Mouse (Mus musculus) embryo, embryonic 10 days (tissue): ENCODE measurements at regions not wholly inside any gene's neighbourhood (a gene's known extent, or its start where the extent isn't known, plus 50 kb on each side); places are given as distances from the start of the nearest gene placed in this dataset.

Experiments used
- DNase-seq: peaks from one replicate; pipeline ENCODE4 v3.0.0-alpha.2; 2015; ENCODE audit warnings: low spot score

GRCm38 (mm10) chr4:48725660-48726348 is 62.5 kb downstream of the Cavin4 start:
- DNase-seq, result peak; percentile 63

- no peak for DNase-seq
Measured at GRCm38 (mm10) chr4:48726349-48726835, 63.1 kb downstream of the Cavin4 start.

- no peak for DNase-seq
Measured at GRCm38 (mm10) chr4:48734854-48735564, 71.7 kb downstream of the Cavin4 start.

- no peak for DNase-seq
Measured at GRCm38 (mm10) chr4:48746237-48746636, 82.9 kb downstream of the Cavin4 start.

- DNase-seq, result no peak
Measured at GRCm38 (mm10) chr4:48749566-48749965, 86.3 kb downstream of the Cavin4 start.

GRCm38 (mm10) chr4:48750087-48750486 is 86.8 kb downstream of the Cavin4 start:
- DNase-seq, result no peak

GRCm38 (mm10) chr4:48754466-48755171 is 91.3 kb downstream of the Cavin4 start:
- peak; percentile 20 for DNase-seq

DNA sequence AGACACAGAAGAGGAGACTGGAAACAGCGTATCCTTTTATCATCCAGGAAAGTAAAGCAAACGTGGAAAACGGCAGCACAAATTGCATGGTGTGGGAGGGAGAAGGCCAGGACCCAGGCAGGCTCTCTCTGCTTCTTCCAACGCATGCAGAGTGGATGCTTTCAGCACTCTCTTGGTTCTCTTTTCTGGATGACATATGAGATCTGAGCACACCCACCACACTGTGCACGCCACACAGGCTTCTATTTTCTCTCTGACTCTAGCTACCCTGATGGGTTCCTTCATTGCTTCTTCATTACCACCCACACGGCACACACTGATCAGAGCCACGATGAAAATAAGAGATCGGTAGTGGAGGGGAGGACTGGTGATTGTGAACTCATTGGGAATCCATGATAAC is 97.3 kb downstream of the Cavin4 start:
- DNase-seq, result no peak

GRCm38 (mm10) chr4:48766458-48766857 is 103.1 kb downstream of the Cavin4 start:
- DNase-seq, result no peak

DNA sequence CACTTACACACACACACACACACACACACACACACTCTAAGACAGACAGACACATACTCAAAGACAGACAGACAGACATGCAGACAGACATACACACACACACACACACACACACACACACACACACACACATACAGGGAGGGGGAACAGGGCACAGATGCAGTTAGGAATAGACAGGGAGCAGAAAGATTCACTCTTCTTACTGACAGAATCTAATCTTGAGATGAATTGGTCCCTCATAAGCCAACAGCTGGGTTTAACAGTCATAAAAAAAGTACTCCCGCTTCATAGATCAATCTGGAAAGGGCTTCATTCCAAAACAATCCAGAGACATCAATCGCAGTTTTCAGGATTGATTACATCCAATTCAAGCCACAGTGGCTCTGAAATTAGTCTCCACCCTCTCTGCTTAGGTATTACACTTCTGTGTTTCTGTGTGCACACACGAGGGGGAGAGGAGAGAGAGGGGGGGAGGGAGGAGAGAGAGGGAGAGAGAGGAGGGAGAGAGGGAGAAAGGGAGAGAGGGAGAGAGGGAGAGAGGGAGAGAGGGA is 107.2 kb downstream of the Cavin4 start:
- DNase-seq, result no peak

GRCm38 (mm10) chr4:48770954-48771665 is 107.8 kb downstream of the Cavin4 start:
- peak; percentile 51 for DNase-seq

GRCm38 (mm10) chr4:48771836-48772235 is 108.5 kb downstream of the Cavin4 start:
- no peak for DNase-seq

DNA sequence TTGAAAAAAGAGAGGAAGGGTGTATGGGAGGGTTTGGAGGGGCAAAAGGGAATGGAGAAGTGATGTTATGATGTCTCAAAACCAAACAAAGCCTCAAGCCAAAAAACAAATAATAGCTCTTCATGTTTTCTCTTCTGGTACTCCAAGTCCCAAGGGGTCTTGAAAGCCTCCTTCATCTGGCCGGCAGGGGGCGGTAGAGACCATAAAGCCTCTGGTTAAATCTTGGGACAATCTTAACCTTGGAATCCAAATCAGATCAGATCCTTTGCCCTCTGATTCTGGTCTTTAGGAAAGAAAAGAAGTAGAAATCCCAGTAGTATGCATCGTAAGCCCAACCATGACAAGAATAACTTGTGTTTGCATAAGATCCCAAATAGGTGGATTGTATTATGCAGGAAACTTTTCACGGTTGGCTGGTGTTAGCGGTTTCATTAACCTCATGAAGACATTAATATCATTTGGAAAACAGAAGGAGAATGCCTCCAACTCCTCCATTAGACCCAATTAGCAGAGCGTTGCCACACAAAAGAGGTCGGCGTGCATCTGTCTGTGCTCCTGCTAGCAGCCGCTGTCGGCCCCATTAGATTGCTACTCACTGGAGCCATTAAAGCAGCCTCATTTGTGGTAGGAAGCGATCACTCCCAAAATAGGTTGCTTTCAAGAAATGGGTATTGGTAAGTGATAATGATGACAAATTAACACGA is 116.0 kb downstream of the Cavin4 start:
- DNase-seq, result peak; percentile 79

DNA sequence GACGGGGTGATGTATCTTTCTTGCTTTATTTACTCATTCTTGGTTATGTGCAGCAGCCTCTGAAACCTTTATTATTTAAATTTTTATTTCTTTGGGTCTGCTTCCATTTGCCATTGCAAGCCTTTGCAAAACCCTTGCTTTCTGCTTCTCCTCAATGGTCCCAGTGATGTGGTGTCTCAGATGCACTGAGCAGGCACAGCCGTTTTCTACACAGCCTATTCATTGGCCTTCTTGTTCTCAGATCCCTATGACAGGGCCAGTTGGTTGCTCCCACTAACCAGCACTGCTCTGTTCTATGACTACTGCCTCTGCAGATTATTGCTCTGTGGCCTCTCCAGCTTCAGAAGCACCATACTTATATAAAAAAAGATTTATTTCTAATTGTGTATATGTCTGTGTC is 116.6 kb downstream of the Cavin4 start:
- DNase-seq, result no peak

GRCm38 (mm10) chr4:48781099-48781498 is 117.8 kb downstream of the Cavin4 start:
- DNase-seq, result no peak

- no peak for DNase-seq
Measured at GRCm38 (mm10) chr4:48782686-48783085, 119.4 kb downstream of the Cavin4 start.

DNA sequence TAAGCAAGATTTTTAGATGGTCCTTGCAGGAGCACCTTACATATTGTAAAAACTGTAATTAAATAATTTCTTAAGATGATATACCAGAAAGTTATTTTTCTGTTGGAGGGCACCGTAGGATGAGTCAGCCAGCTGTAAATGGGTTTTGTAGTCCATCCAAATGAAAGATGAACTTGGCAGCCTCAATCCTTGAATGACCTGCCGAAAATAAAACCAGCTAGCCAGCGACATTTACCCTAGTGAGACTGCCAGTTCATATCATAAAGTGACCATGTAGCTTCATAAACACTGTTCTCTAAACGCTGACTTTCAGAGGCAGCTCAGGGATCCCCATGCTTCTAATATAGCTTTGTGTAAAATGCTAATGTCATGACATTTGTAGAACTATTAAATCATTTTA is 127.8 kb downstream of the Cavin4 start:
- DNase-seq, result no peak

GRCm38 (mm10) chr4:48803777-48804176 is 140.5 kb downstream of the Cavin4 start:
- no peak for DNase-seq

GRCm38 (mm10) chr4:48808571-48808970 is 145.3 kb downstream of the Cavin4 start:
- no peak for DNase-seq

DNA sequence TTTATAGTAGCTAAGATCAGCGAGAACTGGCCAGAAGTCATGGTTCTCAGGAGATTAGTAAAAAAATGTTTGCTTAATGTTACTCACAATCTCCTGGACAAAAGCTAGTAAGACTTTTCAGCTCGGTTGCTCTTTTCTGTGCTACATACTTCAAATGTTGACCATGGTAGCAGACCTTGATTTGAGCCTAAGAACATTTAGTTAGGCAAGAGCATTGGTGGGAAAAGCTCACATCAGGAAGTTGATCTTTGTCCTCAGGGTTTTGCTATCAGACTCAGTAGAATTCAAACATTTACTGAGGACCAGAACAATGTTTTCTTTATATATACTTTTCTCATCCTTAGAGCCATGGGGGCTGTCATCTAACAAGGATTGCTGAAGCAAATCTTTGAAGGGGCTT is 170.4 kb downstream of the Cavin4 start:
- no peak for DNase-seq

DNA sequence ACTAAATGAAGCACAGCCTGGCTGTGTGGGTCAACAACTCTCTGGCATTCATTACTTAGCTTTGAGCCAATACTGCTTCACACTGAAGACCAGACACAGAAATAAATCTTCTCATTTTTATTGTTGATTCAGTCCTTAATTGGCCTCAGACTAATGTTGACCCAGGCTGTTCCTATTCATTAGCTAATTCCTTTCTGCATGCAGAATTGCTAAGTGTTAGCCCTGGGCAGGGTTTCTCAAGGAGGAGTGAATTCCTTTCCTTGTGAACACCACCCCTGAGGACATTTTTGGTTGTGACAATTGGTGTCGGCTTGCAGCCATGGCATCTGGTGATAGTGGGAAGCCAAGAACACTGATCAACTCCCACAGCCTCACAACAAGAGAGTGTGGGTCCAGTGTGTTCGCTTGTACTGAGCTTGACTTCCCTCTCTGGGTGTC is 179.5 kb downstream of the Cavin4 start:
- peak; percentile 9 for DNase-seq
